Mouse (Mus musculus): ENCODE measurements around the gene Cachd1.

Gene Cachd1

GRCm38 (mm10) chr4:100776043-100776870 lies at the start of gene Cachd1:
Gene Cachd1, plus strand, starts transcription at chr4:100776675.
- in situ Hi-C loops (cut with MboI, MseI): no loop called here

GRCm38 (mm10) chr4:100728896-100729479 lies 47.5 kb upstream of the Cachd1 start:
- in situ Hi-C loops (cut with MboI, MseI): no loop called here

GRCm38 (mm10) chr4:100735098-100735935 lies 41.2 kb upstream of the Cachd1 start:
- in situ Hi-C loops (cut with MboI, MseI): no loop called here

- in situ Hi-C loops (cut with MboI, MseI): no loop called here
These were observed 40.5 kb upstream of the Cachd1 start for GRCm38 (mm10) chr4:100735936-100736349.

GRCm38 (mm10) chr4:100743615-100744014 lies 32.9 kb upstream of the Cachd1 start:
- in situ Hi-C loops (cut with MboI, MseI): no loop called here

GRCm38 (mm10) chr4:100752278-100752677 lies 24.2 kb upstream of the Cachd1 start:
- in situ Hi-C loops (cut with MboI, MseI): no loop called here

GRCm38 (mm10) chr4:100755632-100756031 lies 20.8 kb upstream of the Cachd1 start:
- in situ Hi-C loops (cut with MboI, MseI): no loop called here

- in situ Hi-C loops (cut with MboI, MseI): no loop called here
These were observed 20.0 kb upstream of the Cachd1 start for GRCm38 (mm10) chr4:100756499-100756898.

GRCm38 (mm10) chr4:100758265-100758898 lies 18.1 kb upstream of the Cachd1 start:
- in situ Hi-C loops (cut with MboI, MseI): no loop called here

- in situ Hi-C loops (cut with MboI, MseI): no loop called here
These were observed 16.9 kb upstream of the Cachd1 start for GRCm38 (mm10) chr4:100759603-100760002.

- in situ Hi-C loops (cut with MboI, MseI): no loop called here
These were observed 16.1 kb upstream of the Cachd1 start for GRCm38 (mm10) chr4:100760416-100760815.

- in situ Hi-C loops (cut with MboI, MseI): no loop called here
These were observed 7.9 kb upstream of the Cachd1 start for GRCm38 (mm10) chr4:100768606-100769005.

GRCm38 (mm10) chr4:100776871-100777375 lies 448 bp downstream of the Cachd1 start:
- in situ Hi-C loops (cut with MboI, MseI): no loop called here

- in situ Hi-C loops (cut with MboI, MseI): no loop called here
These were observed 1.0 kb downstream of the Cachd1 start for GRCm38 (mm10) chr4:100777376-100778041.

GRCm38 (mm10) chr4:100778082-100778481 lies 1.6 kb downstream of the Cachd1 start:
- in situ Hi-C loops (cut with MboI, MseI): no loop called here

- in situ Hi-C loops (cut with MboI, MseI): no loop called here
These were observed 2.5 kb downstream of the Cachd1 start for GRCm38 (mm10) chr4:100779023-100779422.

- in situ Hi-C loops (cut with MboI, MseI): no loop called here
These were observed 3.2 kb downstream of the Cachd1 start for GRCm38 (mm10) chr4:100779695-100780094.

GRCm38 (mm10) chr4:100780911-100781310 lies 4.4 kb downstream of the Cachd1 start:
- in situ Hi-C loops (cut with MboI, MseI): no loop called here

- in situ Hi-C loops (cut with MboI, MseI): no loop called here
These were observed 5.9 kb downstream of the Cachd1 start for GRCm38 (mm10) chr4:100782348-100782747.

GRCm38 (mm10) chr4:100782891-100783290 lies 6.4 kb downstream of the Cachd1 start:
- in situ Hi-C loops (cut with MboI, MseI): no loop called here

GRCm38 (mm10) chr4:100787201-100787600 lies 10.7 kb downstream of the Cachd1 start:
- in situ Hi-C loops (cut with MboI, MseI): no loop called here

Measured in T-helper 2 cell (primary cell).